Mouse (Mus musculus) myocyte (in vitro differentiated cells): ENCODE results near the gene Tmem79. TPM values are rescaled to one million over a fixed set of nuclear protein-coding genes. Genes with fewer than 3 reads are reported as not detected.

Experiments used
- H3K27me3 ChIP-seq: one replicate; pipeline ENCODE4 v1.6.1; 2011; ENCODE audit not compliant: control insufficient read depth, insufficient read depth, insufficient read length
- H3K36me3 ChIP-seq: one replicate; pipeline ENCODE4 v1.6.1; 2011; ENCODE audit not compliant: control insufficient read depth, insufficient read depth
- H3K4me2 ChIP-seq: one replicate; pipeline ENCODE4 v1.6.1; 2011; ENCODE audit warnings: low read depth, control low read depth
- H3K4me3 ChIP-seq: one replicate; pipeline ENCODE4 v1.5.1; 2011; ENCODE audit warnings: mild to moderate bottlenecking, control low read depth, moderate library complexity
- H3K79me2 ChIP-seq: one replicate; pipeline ENCODE4 v1.6.1; 2011; ENCODE audit not compliant: control insufficient read depth, insufficient read depth
- H3ac ChIP-seq: one replicate; pipeline ENCODE4 v1.6.1; 2011; ENCODE audit not compliant: control insufficient read depth, insufficient read length
- CEBPB ChIP-seq: IDR thresholded peaks from 2 replicates; pipeline ENCODE4 v1.6.1; 2011; ENCODE audit warnings: mild to moderate bottlenecking, moderate library complexity; ENCODE audit not compliant: poor library complexity, insufficient read depth, severe bottlenecking
- E2F4 ChIP-seq: IDR thresholded peaks from one replicate; pipeline ENCODE4 v1.6.1; 2011; ENCODE audit warnings: mild to moderate bottlenecking, control low read depth, moderate library complexity; ENCODE audit not compliant: insufficient read depth
- MAX ChIP-seq: IDR thresholded peaks from one replicate; pipeline ENCODE4 v1.6.1; 2011; ENCODE audit warnings: low read depth, mild to moderate bottlenecking, control low read depth
- MYOD1 ChIP-seq, 3 experiments: IDR thresholded peaks; one replicate each; pipeline ENCODE4 v1.6.1; 2011; ENCODE audit warnings: control low read depth in 2 of 3, low read depth in 2 of 3, mild to moderate bottlenecking in 2 of 3, moderate library complexity in 1 of 3; ENCODE audit not compliant: insufficient read length in 2 of 3, control insufficient read depth in 1 of 3
- MYOG ChIP-seq, 3 experiments: IDR thresholded peaks; one replicate each; pipeline ENCODE4 v1.6.1; 2011; ENCODE audit warnings: control low read depth in 2 of 3, low read depth in 2 of 3, mild to moderate bottlenecking in 2 of 3; ENCODE audit not compliant: insufficient read length in 2 of 3, control insufficient read depth in 1 of 3, insufficient read depth in 1 of 3
- POLR2A ChIP-seq: IDR thresholded peaks from one replicate; pipeline ENCODE4 v1.6.1; 2011; ENCODE audit warnings: low read depth, mild to moderate bottlenecking, control low read depth, moderate library complexity; ENCODE audit not compliant: insufficient read length
- POLR2AphosphoS2 ChIP-seq: IDR thresholded peaks from one replicate; pipeline ENCODE4 v1.6.1; 2011; ENCODE audit warnings: low read depth, control low read depth; ENCODE audit not compliant: insufficient read length
- REST ChIP-seq: IDR thresholded peaks from one replicate; pipeline ENCODE4 v1.6.1; 2011; ENCODE audit warnings: mild to moderate bottlenecking, control low read depth, moderate library complexity; ENCODE audit not compliant: insufficient read depth, insufficient read length
- SRF ChIP-seq: IDR thresholded peaks from one replicate; pipeline ENCODE4 v1.6.1; 2011; ENCODE audit warnings: low read depth; ENCODE audit not compliant: control insufficient read depth, insufficient read length
- TCF12 ChIP-seq: IDR thresholded peaks from one replicate; pipeline ENCODE4 v1.6.1; 2011; ENCODE audit warnings: mild to moderate bottlenecking, control low read depth; ENCODE audit not compliant: poor library complexity, insufficient read depth, severe bottlenecking
- TCF3 ChIP-seq: IDR thresholded peaks from one replicate; pipeline ENCODE4 v1.6.1; 2011; ENCODE audit warnings: low read depth, control low read depth; ENCODE audit not compliant: insufficient read length
- USF1 ChIP-seq: IDR thresholded peaks from one replicate; pipeline ENCODE4 v1.6.1; 2011; ENCODE audit warnings: low read depth, mild to moderate bottlenecking, control low read depth, moderate library complexity
- polyA plus RNA-seq: library from polyadenylated mRNA; unstranded; fragments of >200 nt; fragmentation: generic; extraction: Trizol; gene quantifications from one replicate; pipeline ENCODE4 v1.2.1, GENCODE M21; 2012; ENCODE audit warnings: missing spikeins

The Tmem79 gene
- polyA plus RNA-seq, 1 experiment: 2.3 TPM

- H3K27me3 ChIP-seq: no peaks in the 10 kb centered on the region
- no peak for TF ChIP-seq CEBPB
- no peak for TF ChIP-seq MYOD1 (IDR thresholded peaks at IDR 0.05; ENCODE audit: control insufficient read depth in 1 of 3, insufficient read length in 2 of 3, low read depth in 2 of 3)
- no peak overlapping the region for H3ac ChIP-seq
- peaks cover 22% of the 10 kb centered on the region for H3K36me3 ChIP-seq
- H3K4me3 ChIP-seq: peak overlapping the region; percentile 92
- peaks cover 65% of the 10 kb centered on the region for H3K79me2 ChIP-seq
- peak overlapping the region; percentile 58 for H3K4me2 ChIP-seq
These were observed 1.5 kb upstream of the Tmem79 start for GRCm38 (mm10) chr3:88337367-88338020.

- H3K27me3 ChIP-seq: no peaks in the 10 kb centered on the region
- H3K79me2 ChIP-seq: peaks cover 53% of the 10 kb centered on the region
- H3K4me2 ChIP-seq: peak overlapping the region; percentile 75
- H3K36me3 ChIP-seq: peaks cover 3% of the 10 kb centered on the region
- H3ac ChIP-seq: peak overlapping the region; percentile 69
- H3K4me3 ChIP-seq: peak overlapping the region; percentile 92
- TF ChIP-seq E2F4 (peak; percentile 87), TCF12 (no peak), TCF3 (no peak), USF1 (no peak), REST (no peak)
These were observed 403 bp downstream of the Tmem79 start for GRCm38 (mm10) chr3:88335436-88336053.

DNA sequence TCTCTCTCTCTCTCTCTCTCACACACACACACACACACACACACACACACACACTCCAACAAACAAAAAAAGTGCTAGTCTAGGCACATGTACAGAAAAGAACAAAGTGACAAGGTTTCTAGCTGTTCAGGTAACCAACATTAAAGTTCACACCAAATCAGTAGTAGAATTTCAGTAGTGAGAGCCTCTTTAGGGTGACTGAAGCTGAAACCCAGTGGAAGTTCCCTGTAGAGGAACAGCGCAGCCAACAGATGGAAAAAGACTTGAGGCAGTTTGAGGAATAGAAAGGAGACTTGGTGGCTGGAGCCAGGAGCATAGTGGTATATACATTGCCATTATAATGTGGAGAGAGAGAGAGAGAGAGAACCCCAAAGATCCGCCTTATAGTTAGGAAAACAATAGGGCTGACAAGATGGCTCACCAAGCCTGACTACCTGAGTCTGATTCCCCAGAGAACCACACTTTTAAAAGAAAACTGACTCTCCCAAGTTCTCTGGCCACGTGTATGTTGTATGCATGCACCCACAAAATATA, 979 bp downstream of the Tmem79 start:
- peak overlapping the region; percentile 69 for H3ac ChIP-seq
- H3K4me2 ChIP-seq: peak overlapping the region; percentile 75
- H3K79me2 ChIP-seq: peaks cover 47% of the 10 kb centered on the region
- peak overlapping the region; percentile 92 for H3K4me3 ChIP-seq
- no peaks in the 10 kb centered on the region for H3K36me3 ChIP-seq
- TF ChIP-seq POLR2AphosphoS2: no peak
- no peak for TF ChIP-seq USF1
- TF ChIP-seq MYOD1 (IDR thresholded peaks at IDR 0.05; ENCODE audit: control insufficient read depth in 1 of 3, insufficient read length in 2 of 3, low read depth in 2 of 3): no peak
- no peak for TF ChIP-seq SRF
- H3K27me3 ChIP-seq: no peaks in the 10 kb centered on the region

GRCm38 (mm10) chr3:88334029-88334658, 1.8 kb downstream of the Tmem79 start:
- no peak overlapping the region for H3ac ChIP-seq
- peak overlapping the region; percentile 92 for H3K4me3 ChIP-seq
- H3K4me2 ChIP-seq: no peak overlapping the region
- TF ChIP-seq CEBPB (no peak), POLR2A (no peak), MYOD1 (IDR thresholded peaks at IDR 0.05; ENCODE audit: control insufficient read depth in 1 of 3, insufficient read length in 2 of 3, low read depth in 2 of 3) (no peak), MYOG (IDR thresholded peaks at IDR 0.05; ENCODE audit: control insufficient read depth in 1 of 3, insufficient read depth in 1 of 3, insufficient read length in 2 of 3, low read depth in 2 of 3) (no peak), MAX (no peak), SRF (no peak), TCF12 (no peak), TCF3 (no peak), USF1 (no peak), E2F4 (no peak), POLR2AphosphoS2 (no peak), REST (no peak)
- H3K36me3 ChIP-seq: no peaks in the 10 kb centered on the region
- H3K27me3 ChIP-seq: no peaks in the 10 kb centered on the region
- peaks cover 39% of the 10 kb centered on the region for H3K79me2 ChIP-seq

GRCm38 (mm10) chr3:88331282-88331681, 4.7 kb downstream of the Tmem79 start:
- Histone ChIP-seq H3K4me3 (no peak overlapping the region), H3K36me3 (peaks cover 6% of the 10 kb centered on the region), H3ac (no peak overlapping the region), H3K79me2 (peaks cover 16% of the 10 kb centered on the region), H3K4me2 (no peak overlapping the region), H3K27me3 (no peaks in the 10 kb centered on the region)
- TF ChIP-seq POLR2A (no peak), TCF3 (no peak), MAX (no peak), MYOD1 (IDR thresholded peaks at IDR 0.05; ENCODE audit: control insufficient read depth in 1 of 3, insufficient read length in 2 of 3, low read depth in 2 of 3) (no peak), POLR2AphosphoS2 (no peak), SRF (no peak)
